Mouse (Mus musculus) liver, adult 2 months (tissue): ENCODE results near the gene Tmem178b. TPM values are rescaled to one million over a fixed set of nuclear protein-coding genes. Genes with fewer than 3 reads are reported as not detected.

Experiments
- DNase-seq: peaks from one replicate; pipeline ENCODE4 v3.0.0-alpha.2; 2011; ENCODE audit warnings: low read depth, low spot score; ENCODE audit errors: extremely low read depth
- H3K27ac ChIP-seq: fragments of 200-500 bp; replicated peaks from 2 replicates; pipeline ENCODE4 v1.5.1; 2012; ENCODE audit warnings: low read depth, mild to moderate bottlenecking, control low read depth, inconsistent platforms, low read length; ENCODE audit not compliant: insufficient read depth
- H3K27me3 ChIP-seq: fragments of 200-500 bp; 2 replicates; pipeline ENCODE4 v1.6.1; 2012; ENCODE audit warnings: mild to moderate bottlenecking, moderate library complexity, low read length, inconsistent platforms; ENCODE audit not compliant: control insufficient read depth, insufficient read depth
- H3K36me3 ChIP-seq: fragments of 200-500 bp; 2 replicates; pipeline ENCODE4 v1.6.1; 2012; ENCODE audit warnings: low read length, inconsistent platforms; ENCODE audit not compliant: control insufficient read depth, insufficient read depth
- H3K4me1 ChIP-seq: fragments of 200-500 bp; 2 replicates; pipeline ENCODE4 v1.6.1; 2011; ENCODE audit warnings: low read length; ENCODE audit not compliant: control insufficient read depth, insufficient read depth
- H3K4me3 ChIP-seq: fragments of 200-500 bp; 2 replicates; pipeline ENCODE4 v1.5.1; 2011; ENCODE audit warnings: low read depth, mild to moderate bottlenecking, control low read depth, low read length, moderate library complexity; ENCODE audit not compliant: insufficient read depth
- H3K79me2 ChIP-seq: fragments of 200-500 bp; 2 replicates; pipeline ENCODE4 v1.6.1; 2012; ENCODE audit warnings: inconsistent platforms, mild to moderate bottlenecking, low read length, moderate library complexity; ENCODE audit not compliant: control insufficient read depth, insufficient read depth
- H3K9ac ChIP-seq: fragments of 200-500 bp; 2 replicates; pipeline ENCODE4 v1.6.1; 2012; ENCODE audit warnings: low read depth, mild to moderate bottlenecking, control low read depth, inconsistent platforms, low read length
- CTCF ChIP-seq: fragments of 200-500 bp; IDR thresholded peaks from 2 replicates; pipeline ENCODE4 v1.5.1; 2011; ENCODE audit warnings: low read depth, low read length, control low read depth
- POLR2A ChIP-seq: fragments of 200-500 bp; IDR thresholded peaks from 2 replicates; pipeline ENCODE4 v1.6.1; 2011; ENCODE audit warnings: low read length, control low read depth; ENCODE audit not compliant: insufficient read depth; ENCODE audit errors: extremely low read depth
- WGBS: fragments of 180-500 bp; shearing (Covaris S2); methylation state at CpG from one replicate; pipeline ENCODE4 v1.1.7; 2018; 5-methylcytosine and 5-hydroxymethylcytosine counted together
- polyA plus RNA-seq: library from polyadenylated mRNA; depleted of rRNA; stranded (reverse); fragments of >200 nt; gene quantifications from 2 replicates; pipeline ENCODE4 v1.2.3, GENCODE M21; 2012
- total RNA-seq: library from RNA; depleted of rRNA; stranded (reverse); fragments of >200 nt; gene quantifications from 2 replicates; pipeline ENCODE4 v1.2.3, GENCODE M21; 2014

Gene Tmem178b
- total and polyA plus RNA-seq, 2 experiments: 0.02 to 0.09 TPM

DNA sequence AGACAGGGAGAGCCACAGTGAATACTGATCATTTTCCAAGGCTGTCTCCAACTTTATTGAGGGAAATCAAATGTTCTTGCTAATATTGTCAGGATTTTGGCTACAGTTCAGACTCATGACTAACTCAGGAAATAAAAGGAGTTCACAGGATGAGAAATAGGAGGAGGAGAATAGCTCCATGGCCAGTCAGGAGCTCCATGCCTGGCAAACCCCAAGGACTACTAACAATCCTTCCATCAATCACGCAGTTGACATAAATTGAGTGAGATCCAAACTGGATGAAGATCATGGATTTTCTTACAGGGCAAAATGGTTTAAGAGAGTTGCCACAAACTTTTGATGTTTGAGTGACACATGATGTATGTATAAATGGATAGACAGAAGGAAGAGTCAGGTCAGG lies 258.9 kb downstream of the Tmem178b start:
- Histone ChIP-seq H3K79me2 (no peaks in the 10 kb centered on the region), H3K4me3 (no peak overlapping the region), H3K27ac (no peak overlapping the region), H3K36me3 (no peaks in the 10 kb centered on the region), H3K27me3 (no peaks in the 10 kb centered on the region), H3K4me1 (no peaks in the 10 kb centered on the region), H3K9ac (no peak overlapping the region)
- WGBS: 74% methylated on average over 1 of the region's 1 CpGs
- TF ChIP-seq POLR2A: no peak
- TF ChIP-seq CTCF: no peak
- no peak for DNase-seq

DNA sequence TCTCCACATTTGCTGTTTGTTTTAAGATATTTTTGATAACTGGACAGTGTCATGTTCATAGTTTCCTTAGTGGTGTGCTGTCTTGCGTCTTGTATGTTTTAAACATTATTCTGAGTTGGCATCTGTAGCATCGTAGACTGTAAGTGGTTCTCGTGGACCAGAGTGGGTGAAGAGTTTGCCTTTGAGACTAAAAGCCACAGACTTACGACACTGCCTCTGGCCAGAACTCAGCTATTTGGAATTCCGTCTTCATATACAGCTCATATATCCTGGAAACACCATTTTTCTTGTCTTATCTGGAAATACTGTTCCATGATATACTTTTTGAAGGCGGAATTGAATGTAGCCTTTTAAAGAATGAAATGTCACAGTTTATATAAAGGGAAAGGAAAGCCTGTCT lies 260.4 kb downstream of the Tmem178b start:
- no peak overlapping the region for H3K27ac ChIP-seq
- 80% methylated on average over 6 of the region's 6 CpGs for WGBS
- H3K4me3 ChIP-seq: no peak overlapping the region
- H3K4me1 ChIP-seq: no peaks in the 10 kb centered on the region
- no peaks in the 10 kb centered on the region for H3K79me2 ChIP-seq
- no peaks in the 10 kb centered on the region for H3K36me3 ChIP-seq
- no peak for DNase-seq
- H3K9ac ChIP-seq: no peak overlapping the region
- no peak for TF ChIP-seq CTCF
- TF ChIP-seq POLR2A: no peak
- H3K27me3 ChIP-seq: no peaks in the 10 kb centered on the region

GRCm38 (mm10) chr6:40135716-40136115 lies 262.6 kb downstream of the Tmem178b start:
- Histone ChIP-seq H3K36me3 (no peaks in the 10 kb centered on the region), H3K27ac (no peak overlapping the region), H3K79me2 (no peaks in the 10 kb centered on the region), H3K4me1 (no peaks in the 10 kb centered on the region), H3K9ac (no peak overlapping the region), H3K27me3 (no peaks in the 10 kb centered on the region), H3K4me3 (no peak overlapping the region)
- 62% methylated on average over 6 of the region's 6 CpGs for WGBS
- DNase-seq: no peak
- no peak for TF ChIP-seq POLR2A
- TF ChIP-seq CTCF: no peak

GRCm38 (mm10) chr6:40137346-40137745 lies 264.3 kb downstream of the Tmem178b start:
- no peaks in the 10 kb centered on the region for H3K27me3 ChIP-seq
- no peak for TF ChIP-seq CTCF
- no peak for TF ChIP-seq POLR2A
- H3K36me3 ChIP-seq: no peaks in the 10 kb centered on the region
- no peaks in the 10 kb centered on the region for H3K79me2 ChIP-seq
- H3K9ac ChIP-seq: no peak overlapping the region
- DNase-seq: no peak
- no peak overlapping the region for H3K4me3 ChIP-seq
- 79% methylated on average over 6 of the region's 6 CpGs for WGBS
- no peak overlapping the region for H3K27ac ChIP-seq
- H3K4me1 ChIP-seq: no peaks in the 10 kb centered on the region

DNA sequence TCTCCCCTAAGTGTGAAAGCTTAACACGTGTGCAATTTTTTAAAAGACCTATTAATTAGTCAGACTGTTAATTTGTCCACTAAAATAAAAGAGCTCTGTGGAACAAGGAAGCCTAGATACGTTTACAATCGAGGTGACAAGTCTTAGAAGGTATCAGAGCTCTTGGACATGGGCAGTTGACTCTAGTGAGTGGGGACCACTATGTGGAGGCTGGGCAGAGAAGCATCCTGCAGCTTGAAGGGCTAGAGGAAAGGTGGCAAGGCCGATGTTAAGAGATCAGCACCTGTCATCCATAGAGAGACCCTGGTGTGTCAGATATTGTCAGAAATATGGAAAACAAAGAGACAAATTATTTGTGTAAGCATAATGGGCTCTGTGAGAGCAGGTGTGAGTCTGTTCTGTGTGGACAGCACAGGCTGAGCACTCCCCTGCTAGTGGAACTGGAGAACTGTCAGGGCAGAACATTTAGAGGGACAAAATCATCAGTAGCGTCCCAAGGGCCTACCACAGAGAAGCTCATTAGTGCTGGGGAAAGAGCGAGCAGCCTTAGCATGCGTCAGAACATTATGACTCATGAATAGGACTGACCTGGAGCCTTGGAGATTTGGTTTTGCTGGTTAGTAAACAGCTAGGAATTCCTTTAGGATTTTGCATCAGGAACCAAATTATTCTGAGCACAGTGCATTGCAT lies 264.9 kb downstream of the Tmem178b start:
- Histone ChIP-seq H3K9ac (no peak overlapping the region), H3K27me3 (no peaks in the 10 kb centered on the region), H3K27ac (no peak overlapping the region), H3K4me1 (no peaks in the 10 kb centered on the region), H3K79me2 (no peaks in the 10 kb centered on the region), H3K36me3 (no peaks in the 10 kb centered on the region), H3K4me3 (no peak overlapping the region)
- no peak for TF ChIP-seq POLR2A
- TF ChIP-seq CTCF: no peak
- DNase-seq: no peak
- 77% methylated on average over 7 of the region's 7 CpGs for WGBS

- no peak overlapping the region for H3K9ac ChIP-seq
- DNase-seq: no peak
- H3K79me2 ChIP-seq: no peaks in the 10 kb centered on the region
- H3K36me3 ChIP-seq: no peaks in the 10 kb centered on the region
- no peak overlapping the region for H3K27ac ChIP-seq
- TF ChIP-seq CTCF (no peak), POLR2A (no peak)
- H3K4me1 ChIP-seq: no peaks in the 10 kb centered on the region
- WGBS: 39% methylated on average over 5 of the region's 5 CpGs
- H3K4me3 ChIP-seq: no peak overlapping the region
- no peaks in the 10 kb centered on the region for H3K27me3 ChIP-seq
These were observed 269.5 kb downstream of the Tmem178b start for GRCm38 (mm10) chr6:40142582-40142981.
